Mouse (Mus musculus) v-Abl transformed pro-B cells (cell line): ENCODE data around the gene Arntl2.

Source experiments
- in situ Hi-C, 2 experiments: fragments of 400-800 bp; cut with MboI; formaldehyde crosslinking; loops; one replicate each; pipeline ENCODE4 v1.15.1; 2025; ENCODE audit not compliant: unreplicated experiment in 2 of 2

Arntl2 gene

GRCm38 (mm10) chr6:146881896-146882770, 86.3 kb downstream of the Arntl2 start:
- in situ Hi-C loops = no loop called here
